Mouse (Mus musculus) thymus, postnatal 25 days (tissue): ENCODE measurements around the gene Vps37c.

Source experiments
- DNase-seq: peaks from one replicate; pipeline ENCODE4 v3.0.0; 2022

Vps37c gene

DNA sequence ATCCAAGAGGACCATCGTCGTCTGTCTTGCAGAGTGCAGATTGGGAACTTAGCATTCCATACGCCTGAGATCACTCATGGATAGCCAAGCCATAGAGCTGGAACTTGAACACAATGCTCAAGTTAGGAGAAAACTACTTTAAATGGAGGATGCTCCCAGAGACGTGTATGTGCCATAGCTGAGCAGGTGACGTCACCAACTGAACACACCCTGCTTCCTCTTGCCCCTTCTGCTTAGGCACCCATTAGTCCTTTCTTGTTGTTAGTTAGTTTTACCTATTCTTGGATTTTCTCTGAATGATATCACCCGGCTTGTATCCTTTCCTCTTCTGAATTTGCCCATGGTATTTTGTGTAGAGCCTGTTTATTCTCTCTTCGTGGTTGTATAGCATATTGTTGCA is 58.6 kb downstream of the Vps37c start:
- DNase-seq = no peak

GRCm38 (mm10) chr19:10747718-10748117 is 59.2 kb downstream of the Vps37c start:
- no peak for DNase-seq

DNA sequence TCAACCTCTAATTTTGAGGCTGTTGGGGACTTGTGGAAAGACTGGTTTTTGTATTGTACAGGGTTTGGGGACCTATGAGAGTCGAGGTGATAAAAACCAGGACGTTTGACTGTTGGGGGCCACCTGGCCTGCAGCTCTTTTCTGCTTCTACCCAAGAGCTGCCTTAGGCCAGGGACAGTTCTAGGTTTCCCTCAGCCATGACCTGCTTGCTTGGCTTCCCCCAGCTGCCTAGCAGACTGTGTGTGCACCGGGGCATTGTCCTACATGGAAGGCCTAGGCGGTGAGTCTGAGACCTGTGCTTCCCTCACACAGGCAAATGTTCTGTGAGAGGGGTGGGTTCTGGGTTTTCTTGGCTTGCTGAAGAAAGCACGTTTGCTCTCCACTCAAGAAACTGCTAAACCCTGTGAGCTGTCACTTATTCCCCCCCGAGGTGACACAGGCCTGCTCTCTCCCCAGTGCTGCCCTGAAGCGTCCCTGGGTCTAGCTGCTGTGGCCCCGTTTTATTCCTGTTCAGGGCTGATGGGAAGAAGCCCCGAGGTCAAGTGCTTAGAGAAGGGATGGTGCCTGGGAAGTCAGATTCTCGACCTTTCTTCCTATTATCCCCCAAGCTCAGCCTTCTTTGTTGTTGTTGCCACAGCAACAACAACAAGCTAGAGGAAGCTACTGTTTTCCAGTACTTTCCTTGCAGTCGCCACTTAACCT is 60.0 kb downstream of the Vps37c start:
- no peak for DNase-seq

DNA sequence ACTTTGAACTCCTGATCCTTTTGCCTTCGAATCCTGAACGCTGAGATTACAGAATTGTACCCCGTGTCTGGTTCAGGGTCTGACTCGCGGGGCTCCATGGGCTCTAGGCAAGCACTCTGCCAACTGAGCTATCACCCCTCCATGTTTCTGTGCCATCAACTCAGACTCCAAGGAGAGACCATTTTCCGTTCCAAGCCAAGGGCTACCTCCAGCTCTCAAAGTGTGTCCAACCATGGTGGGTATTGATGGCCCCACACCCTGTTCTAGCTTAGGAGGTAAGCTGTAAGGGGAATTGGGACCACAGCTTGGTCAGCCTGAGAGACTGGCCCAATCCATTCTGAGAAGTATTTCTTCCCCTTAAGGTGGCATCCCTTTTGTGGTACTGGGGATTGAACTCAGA is 60.8 kb downstream of the Vps37c start:
- DNase-seq = no peak

DNA sequence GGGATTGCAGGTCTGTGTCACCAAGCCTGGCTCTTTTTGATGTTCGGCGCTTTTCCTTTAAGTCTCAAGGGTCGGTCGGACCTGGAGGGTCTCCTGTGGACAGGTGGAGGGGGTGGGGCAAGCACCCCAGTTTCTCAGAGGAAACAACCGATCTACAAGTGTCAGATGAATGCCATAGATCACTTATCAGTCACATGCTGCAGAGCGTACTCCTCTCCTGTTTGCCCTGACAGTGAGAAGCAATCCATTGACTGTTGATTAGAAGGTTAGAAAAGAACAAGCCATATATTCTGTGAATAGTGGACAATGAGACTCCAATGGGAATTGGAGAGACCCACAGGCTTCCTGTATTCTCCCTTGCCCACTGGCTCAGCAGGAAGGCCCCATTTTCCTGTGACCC is 61.6 kb downstream of the Vps37c start:
- DNase-seq = no peak

- peak; percentile 60 for DNase-seq
Observed at GRCm38 (mm10) chr19:10751607-10752006, 63.1 kb downstream of the Vps37c start.

DNA sequence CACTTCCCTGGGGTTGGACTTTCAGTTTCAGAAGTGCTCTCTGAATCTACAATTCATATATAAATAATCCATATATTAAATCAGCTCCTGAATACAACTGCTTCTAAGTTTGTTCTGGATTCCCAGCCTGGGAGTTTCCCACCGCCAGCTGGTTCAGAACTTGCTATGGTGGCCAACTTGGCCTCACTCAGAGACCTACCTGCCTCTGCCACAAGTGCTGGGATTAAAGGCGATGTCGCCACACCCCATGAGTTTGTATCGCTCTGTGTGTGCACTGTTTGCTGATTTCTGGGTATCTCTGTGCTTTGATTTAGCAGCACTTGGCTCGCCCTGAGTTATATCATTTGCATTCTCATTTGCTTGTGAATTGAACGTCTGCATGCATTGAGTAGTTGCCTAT is 63.6 kb downstream of the Vps37c start:
- DNase-seq = no peak

- DNase-seq = no peak
Observed at GRCm38 (mm10) chr19:10752646-10753045, 64.1 kb downstream of the Vps37c start.

DNA sequence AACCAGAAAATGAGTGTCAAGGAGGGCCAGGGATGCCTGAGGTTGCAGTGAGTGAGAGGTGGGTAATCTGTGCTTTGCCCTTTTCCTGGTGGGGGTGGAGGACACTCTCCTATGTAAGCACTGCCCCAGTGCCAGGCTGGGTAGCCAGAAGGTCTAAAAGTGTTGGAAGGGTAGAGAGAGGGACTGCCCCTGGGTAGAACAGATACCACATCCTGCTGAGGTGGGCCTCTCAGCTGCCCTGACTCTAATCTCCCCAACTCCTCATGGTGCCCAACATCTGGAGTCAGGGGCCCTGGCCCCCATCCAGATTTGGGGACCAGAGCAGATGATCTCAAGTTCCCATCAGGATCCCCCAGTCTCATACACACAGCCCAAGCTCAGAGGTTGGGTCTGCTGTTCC is 68.6 kb downstream of the Vps37c start:
- no peak for DNase-seq

DNA sequence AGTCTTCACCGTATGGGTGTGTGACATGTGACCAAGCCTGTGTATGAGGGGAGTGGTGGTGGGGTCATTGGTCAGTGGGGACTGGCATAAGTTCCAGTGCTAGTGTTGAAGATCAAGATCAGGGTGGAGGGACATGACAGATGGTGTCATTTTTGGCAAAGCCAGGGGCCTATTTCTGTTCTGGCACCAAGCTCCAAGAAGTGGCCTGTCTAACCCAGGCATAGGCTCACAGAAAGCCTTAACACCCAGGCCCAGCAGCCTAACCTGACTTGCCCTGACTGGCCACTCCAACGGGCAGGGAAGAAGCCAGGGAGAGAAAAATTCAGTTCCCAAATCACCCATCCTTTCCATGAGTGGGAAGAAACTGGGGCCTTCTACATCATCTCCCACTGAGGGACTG is 69.0 kb downstream of the Vps37c start:
- DNase-seq = no peak

DNA sequence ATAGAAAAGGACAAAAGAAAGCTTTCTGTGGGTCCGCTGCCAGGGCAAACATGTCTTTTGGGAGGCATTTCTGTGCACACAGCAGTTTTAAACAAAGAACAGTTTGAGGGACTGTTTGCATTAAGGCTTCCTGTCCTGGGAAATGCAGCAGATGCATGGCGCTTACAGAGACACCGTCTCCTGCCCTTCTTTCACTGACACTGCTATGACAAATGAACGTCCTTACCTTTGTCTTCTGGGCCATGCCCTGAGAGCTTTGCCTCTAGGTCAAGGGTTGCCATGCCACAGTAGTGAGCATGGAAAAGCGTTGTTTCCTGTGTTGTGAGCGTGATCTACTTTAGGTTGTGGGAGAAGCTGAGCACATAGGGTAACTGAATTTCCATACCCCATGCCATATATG is 70.2 kb downstream of the Vps37c start:
- DNase-seq = no peak

- DNase-seq = no peak
Observed at GRCm38 (mm10) chr19:10759525-10759924, 71.0 kb downstream of the Vps37c start.

DNA sequence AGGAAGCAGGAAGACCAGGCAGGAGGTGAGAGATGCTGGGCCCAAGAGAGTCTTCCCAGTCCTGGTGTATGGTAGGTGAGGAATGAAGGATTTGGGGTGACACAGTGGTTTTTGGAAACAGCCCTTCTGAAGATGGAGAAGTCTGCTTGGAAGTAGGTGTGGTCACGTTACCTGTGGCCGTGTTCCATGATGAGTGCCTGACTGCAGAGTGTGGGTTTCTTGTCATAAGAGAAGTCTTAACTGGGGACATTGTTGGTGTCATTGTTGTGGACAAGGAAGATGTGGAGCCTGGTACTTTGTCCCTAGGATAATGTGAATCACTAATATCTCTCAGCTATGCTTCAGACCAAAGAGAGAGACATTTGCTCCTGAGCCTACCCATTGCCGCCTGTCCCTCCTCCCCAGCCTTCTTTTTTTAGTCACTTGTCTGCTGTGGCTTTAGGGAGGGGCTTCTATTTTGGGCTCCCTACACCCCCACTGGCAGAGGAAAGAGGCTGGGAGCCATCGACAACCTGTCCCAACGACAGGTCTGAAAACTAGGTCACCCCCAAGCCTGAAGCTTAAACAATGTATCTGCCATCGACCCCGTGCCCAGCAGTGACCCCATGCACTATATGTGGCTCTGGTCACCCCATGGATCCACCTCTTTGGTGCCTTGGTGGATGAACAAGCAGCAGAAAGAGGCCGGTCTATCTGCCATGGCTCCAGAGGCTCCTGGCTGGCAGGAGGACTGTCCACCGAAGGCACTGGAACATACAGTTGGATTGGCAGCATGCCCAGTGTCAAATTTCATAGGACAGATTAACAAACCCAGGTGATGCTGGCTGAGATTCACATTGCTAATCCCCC is 71.7 kb downstream of the Vps37c start:
- DNase-seq = peak; percentile 65

- no peak for DNase-seq
Observed at GRCm38 (mm10) chr19:10761794-10762415, 73.4 kb downstream of the Vps37c start.

DNA sequence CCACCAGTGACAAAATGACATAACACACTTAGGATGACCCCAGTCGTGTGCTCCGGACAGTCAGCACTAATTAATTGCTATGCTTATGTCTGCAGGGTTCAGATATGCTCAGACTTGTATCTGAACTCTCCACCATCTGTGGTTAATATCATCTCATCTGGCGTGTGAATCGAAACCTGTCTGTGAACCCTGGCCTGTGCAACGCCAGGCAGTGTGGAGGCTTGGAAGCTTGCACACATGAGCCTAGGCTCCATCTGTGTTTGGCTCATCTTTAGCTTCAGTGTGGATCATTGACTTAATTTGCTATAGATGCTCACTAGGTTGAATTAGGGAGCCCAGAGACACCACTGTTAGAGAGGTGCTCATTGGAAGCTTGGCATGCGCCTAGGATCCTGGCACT is 73.9 kb downstream of the Vps37c start:
- no peak for DNase-seq

DNA sequence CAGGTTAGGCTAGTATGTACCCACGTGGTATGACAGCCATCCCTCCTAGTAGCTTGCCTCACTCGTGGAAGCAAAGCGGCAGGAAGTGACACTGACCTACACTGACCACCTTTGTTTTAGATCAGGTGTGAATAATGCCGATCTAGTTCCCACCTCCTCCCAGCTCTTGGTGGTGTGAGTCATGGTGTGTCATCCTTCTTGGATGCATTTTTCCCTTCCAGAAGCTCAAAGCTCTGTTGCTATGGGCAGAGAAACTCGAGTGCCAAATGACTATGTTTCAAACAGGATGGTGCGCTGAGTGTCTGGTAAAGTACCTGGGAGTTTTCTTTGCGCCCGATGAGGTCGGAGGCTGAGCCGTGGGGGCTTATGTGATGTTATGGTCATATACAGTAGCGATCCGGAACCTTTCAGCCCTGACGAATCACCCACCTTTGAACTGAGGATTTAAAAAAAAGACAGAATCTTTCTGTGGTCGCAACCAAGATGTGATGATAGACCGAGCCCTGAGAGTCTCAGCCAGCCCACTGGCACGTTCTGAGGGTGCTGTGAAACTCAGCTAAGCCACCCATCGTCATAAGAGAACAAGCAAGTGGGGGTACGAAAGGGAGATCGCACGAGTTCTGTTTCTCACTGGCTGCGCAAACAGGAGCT is 75.0 kb downstream of the Vps37c start:
- DNase-seq = no peak
